Mouse (Mus musculus) c-Kit-positive CD71-negative TER-119-negative erythroid progenitor cells, embryonic 14.5 days (primary cell): Measurements from ENCODE around the gene Zfp750.

ENCODE experiments used
- DNase-seq: peaks from one replicate; pipeline ENCODE4 v3.0.0-alpha.2; 2013; ENCODE audit warnings: low read depth

Gene Zfp750

GRCm38 (mm10) chr11:121542471-121542870, 23.3 kb upstream of the Zfp750 start:
- DNase-seq, result no peak

DNA sequence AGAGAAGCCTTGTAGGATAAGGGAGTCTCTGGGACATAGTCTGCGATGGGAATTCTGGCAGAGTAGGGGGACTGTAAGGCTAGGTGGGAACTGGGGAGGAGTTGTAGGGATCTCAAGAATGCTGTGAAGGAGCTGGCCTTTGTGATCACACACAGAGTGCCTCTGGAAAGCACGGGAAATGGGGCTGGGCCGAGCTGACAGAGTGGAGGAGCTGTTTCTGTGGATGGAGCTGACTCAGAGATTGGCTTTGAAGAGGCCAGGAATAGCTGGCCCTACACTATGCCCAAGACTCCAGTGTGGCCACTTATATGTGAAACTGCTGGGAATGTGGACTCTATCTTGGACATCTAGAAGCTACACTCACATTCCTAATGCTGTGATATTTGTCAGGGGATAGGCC, 17.4 kb upstream of the Zfp750 start:
- no peak for DNase-seq

DNA sequence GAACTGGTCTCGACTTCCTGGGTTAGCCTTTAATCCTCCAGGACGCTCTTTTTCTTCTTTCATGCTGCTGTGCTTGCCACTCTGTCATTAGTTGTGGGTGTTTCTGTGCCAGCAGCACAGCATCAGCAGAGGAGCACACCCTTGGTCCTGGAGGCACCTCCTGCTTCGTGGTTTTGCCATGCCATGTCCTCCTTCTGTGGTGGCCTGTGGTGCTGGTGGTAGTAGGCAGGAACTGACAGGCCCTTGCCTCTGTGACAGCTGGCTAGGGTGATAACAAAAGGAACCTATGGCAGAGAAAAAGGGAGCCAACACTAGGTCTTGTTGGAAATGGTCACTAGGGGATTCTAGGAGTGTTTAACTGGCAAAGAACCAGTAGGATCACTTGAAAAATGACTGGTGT, 10.6 kb upstream of the Zfp750 start:
- no peak for DNase-seq

DNA sequence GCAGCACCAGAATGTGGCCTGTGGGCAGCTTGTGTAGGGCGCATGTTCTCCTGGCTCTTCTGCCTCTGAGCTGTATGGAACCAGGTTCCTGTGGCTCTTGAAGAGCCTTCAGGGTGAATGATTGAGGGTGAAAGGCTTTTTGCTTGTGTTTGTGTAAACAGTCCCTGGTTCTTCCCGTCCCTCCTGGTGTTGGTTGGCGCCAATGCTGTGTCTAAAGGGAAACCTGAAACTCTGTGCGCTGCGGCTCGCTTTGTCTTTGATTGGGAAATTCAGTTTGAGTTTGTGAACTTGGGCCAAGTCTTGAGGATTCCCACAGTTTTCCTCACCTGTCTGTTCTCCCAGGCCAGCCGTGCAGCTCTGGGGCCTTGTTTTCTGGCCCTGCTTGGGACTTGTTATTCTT, 5.1 kb upstream of the Zfp750 start:
- DNase-seq, result no peak

DNA sequence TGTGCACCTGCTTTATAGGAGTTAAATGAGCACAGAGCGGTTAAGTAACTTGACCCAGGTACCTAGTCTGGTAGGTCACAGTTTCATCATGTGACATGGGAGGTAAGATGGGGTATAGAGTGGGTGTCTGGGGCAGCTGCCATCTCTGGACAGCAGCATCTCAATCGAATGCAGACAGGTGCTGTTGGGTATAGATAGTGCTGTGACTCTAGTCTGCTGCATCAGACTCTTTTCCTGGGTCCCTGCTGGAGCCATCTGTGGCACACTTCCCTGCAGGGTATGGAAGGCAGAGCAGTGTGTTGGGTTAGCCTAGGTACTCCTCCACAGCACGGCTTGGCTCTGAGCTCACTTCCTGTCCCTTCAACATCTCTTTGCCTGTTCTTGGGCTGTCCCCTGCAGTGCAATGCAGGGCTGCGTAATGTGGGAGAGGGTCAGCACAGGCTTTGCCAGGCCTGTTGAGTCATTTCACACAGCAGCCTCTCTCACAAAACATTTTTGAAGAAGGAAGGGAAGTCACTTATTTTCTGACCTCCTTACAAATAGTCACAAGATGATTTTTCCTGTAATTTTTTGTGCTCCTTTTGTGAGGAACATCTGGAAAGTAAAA, 3.1 kb upstream of the Zfp750 start:
- no peak for DNase-seq

GRCm38 (mm10) chr11:121520761-121521160, 1.6 kb upstream of the Zfp750 start:
- no peak for DNase-seq

DNA sequence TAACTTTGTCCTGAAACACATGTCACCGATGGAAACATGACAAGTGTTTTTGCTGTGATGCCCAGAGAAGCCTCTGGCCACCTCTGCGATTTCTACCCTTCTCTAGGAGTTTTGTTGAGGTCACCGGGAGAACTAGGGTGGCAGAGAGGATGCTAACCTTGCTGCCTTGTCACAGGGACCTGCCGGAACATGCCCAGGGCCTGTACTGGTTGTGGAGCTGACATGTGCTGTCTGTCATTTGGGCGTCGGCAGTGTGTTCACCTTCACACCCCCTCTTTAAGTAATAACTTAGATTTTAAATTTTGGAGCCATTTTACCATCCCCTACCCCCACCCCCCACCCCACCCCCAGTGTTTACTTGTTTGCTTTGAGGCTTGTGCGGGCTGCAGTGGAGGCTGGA, 570 bp upstream of the Zfp750 start:
- no peak for DNase-seq

DNA sequence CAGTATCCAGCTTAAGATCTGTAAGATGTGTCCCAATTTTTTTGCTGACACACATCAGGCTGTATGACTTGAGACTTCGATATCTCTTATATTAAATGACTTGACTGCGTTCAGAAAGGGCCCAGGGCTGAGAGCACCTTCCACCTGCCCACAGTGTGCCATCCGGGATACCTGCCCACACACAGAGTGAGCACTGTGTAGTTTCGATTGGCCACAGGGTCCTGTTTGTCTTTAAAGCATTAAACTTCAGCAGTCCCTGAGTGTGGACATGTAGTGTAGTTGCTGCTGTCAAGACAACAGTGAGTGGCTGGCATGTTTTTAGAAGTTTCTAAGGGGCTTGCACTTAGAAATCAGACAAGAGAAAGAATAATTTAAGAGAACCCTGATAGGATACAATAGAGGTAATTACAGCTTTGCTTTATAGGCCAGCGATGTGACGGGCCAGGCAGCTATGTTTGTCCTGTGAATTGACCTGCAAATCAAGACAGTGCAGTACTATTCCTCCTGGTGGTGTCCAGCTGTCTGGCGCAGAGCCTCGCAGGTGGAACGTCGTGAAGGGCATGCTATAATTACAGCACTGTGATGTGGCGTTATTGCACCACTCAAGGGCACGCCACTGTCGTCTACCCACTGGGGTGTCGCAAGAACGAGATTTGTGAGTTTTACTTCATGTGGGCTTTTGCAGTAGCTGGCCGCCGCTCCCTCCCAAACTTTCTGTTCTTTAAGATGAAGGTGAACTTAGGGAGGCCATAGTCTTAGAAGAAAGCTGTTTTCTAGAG, 1.3 kb downstream of the Zfp750 start:
- no peak for DNase-seq

- DNase-seq, result no peak
Observed at GRCm38 (mm10) chr11:121516906-121517305, 2.2 kb downstream of the Zfp750 start.

- no peak for DNase-seq
Observed at GRCm38 (mm10) chr11:121515996-121516395, 3.1 kb downstream of the Zfp750 start.

DNA sequence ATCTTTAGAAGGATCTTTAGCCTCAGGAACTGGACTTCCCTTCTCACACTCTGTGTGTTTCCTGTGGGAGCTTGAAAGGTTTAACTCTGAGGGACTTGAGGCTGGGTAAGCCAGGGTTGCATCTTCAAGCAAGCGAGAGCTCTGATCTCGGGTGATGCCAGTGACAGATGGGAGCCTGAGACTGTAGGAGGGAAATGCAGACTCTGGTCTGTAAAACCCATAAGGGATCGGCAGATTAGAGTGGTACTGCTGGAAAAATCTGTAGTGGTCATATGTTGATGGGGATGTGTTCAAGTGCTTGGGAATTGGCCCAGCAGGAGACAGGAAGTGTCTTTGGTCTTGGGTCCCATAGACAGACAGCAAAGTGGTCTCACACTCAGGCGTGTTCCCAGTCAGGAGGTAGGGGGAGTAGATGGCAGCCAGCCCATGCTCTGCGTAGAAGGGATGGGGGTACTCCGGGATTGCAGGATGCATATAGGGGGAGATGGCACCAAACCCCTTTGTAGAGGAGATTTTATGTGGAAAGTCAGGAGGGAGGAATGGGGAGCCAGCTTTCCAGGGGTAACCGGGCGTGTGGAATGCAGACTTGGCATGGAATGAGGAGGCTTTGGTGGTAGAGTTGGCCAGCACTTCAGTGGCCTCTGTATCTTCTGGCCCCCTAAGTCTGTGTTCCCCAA, 6.1 kb downstream of the Zfp750 start:
- DNase-seq, result no peak

DNA sequence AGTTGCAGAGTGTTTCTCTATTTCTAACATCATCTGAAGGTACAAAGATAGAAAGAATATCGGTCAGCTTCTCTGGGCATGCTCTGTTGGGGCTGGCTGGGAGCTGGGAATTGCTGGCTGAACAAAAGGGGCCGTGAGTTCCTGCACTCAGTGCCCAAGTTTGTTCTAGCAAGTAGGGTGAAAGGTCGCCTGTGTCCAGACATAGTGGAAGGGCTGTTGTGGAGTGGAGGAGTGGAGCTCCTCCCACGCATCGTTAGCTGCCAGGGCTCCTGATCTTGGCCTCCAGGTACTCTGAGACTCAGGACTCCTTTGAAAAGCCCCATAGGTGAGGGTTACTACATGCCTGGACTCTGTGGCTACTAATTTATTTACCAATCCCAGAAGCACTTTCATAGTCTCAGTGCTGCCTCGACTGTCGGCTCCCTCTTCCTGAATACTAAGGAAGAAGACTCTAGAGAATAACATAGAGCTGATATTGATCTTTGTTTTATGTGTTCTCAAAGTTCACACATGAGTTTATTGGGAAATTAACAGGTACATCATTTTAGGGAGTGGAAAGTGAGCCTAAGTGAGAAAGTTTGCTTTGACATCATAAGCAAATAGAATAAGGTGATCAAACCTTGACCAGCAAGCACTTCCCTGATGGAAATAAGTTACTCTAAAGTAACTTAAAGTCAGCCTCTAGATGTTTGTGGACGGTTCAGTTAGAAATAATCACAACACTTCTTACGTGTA, 8.5 kb downstream of the Zfp750 start:
- no peak for DNase-seq

DNA sequence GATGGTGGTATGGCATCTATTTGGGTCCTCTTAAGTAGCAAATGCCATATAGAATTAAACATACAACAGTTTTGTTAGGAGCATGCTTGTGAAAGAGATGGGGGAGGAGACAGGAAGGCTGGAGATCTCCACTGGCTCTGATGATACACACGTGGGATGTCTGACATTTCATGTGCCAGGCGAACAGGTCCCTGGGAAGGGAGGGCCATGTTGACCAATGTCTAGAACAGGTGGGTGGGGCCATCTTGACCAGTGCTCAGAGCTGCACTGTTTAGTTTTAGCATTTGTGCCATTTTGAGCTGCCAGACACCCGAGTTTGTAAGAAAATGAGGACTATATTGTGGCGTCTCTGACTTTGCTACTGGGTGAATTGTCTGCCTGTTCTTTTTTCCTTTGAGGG, 10.7 kb downstream of the Zfp750 start:
- no peak for DNase-seq

DNA sequence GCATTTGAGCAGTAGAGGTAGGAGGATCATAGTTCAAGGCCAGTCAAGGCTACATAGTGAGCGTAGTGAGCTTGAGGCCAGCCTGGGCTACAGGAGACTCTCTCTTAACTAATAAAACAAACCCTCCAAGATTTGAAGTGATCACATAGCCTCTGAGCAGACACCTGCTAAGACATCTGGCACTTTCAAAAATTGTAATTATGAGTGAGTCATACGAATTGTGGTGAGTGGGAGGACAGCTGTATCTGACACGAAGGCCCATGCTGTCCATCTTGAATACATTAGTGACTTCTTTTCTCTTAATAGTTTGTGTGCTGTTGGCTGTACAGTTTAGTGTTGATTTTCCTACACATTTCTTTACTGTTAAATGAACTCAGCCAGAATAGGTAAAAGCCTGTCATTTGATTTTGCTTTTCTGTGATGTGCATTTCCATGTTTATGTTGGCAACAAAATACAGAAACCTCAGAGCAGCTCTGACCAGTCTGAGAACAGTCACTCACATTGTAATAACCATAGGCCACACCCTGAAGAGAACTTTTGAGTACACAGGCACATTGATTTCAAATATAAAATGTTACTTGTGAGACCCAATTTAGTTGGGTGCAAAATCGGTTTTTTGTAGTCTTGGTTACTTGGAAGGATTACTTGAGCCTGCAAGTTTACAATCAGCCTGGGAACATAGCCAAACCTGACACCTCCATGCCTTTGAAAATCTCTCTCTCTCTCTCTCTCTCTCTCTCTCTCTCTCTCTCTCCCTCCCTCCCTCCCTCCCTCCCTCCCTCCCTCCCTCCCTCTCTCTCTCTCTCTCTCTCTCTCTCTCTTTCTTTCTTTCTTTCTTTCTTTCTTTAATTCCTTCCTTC, 16.9 kb downstream of the Zfp750 start:
- no peak for DNase-seq

GRCm38 (mm10) chr11:121501525-121501924, 17.6 kb downstream of the Zfp750 start:
- DNase-seq, result no peak

DNA sequence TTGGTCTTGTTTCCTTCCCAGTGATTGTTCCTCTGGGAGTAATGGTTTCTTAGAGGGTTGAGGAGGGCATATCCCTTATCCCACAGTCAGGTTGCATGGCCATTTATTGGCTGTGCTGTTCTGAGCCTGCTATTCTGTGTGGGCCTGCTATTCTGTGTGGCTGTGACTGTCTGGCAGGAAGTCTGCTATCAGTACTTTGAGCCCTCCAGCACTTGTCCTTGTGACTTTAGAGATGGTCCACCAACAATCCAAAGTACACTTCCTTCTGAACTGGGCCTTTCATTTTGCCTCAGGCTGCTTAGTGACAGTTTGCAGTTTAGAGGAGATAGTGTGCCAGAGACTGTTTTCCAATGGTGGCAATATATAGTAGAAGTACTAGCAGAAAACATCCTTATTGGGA, 18.5 kb downstream of the Zfp750 start:
- no peak for DNase-seq

DNA sequence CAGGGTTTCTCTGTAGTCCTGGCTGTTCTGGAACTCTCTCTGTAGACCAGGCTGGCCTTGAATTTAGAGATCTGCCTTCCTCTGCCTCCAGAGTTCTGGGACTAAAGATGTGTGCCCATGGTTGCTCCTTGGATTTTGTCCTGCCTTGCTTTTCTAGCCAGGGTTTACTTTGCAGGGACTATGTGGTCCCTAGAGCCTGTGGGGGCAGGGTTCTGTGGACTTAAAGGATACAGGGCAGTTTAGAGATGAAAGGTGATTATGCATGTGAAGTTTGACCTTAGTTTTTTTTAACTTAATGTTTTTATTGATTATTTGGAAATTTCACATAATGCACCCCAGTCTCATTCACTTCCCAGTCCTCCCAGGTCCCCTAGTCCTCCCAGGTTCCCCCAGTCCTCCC, 28.5 kb downstream of the Zfp750 start:
- no peak for DNase-seq

GRCm38 (mm10) chr11:121485882-121486281, 33.3 kb downstream of the Zfp750 start:
- DNase-seq, result no peak

GRCm38 (mm10) chr11:121481129-121481528, 38.0 kb downstream of the Zfp750 start:
- DNase-seq, result no peak

GRCm38 (mm10) chr11:121479476-121480203, 39.5 kb downstream of the Zfp750 start:
- DNase-seq, result no peak
